Mouse (Mus musculus) gastrocnemius, postnatal 4 days (tissue): ENCODE measurements around the gene Herc6. TPM values are rescaled to one million over a fixed set of nuclear protein-coding genes. Genes with fewer than 3 reads are reported as not detected.

Experiments used
- DNase-seq, 2 experiments: peaks; one replicate each; pipeline ENCODE4 v3.0.0; 2021 to 2022; ENCODE audit warnings: low spot score in 2 of 2, mixed read lengths in 2 of 2
- total RNA-seq, 2 experiments: library from RNA; stranded (reverse); gene quantifications; 2 replicates each; pipeline ENCODE4 v1.2.3; 2021

Gene Herc6
- total RNA-seq, 2 experiments from 2014 or later: 1.6 to 3.6 TPM

DNA sequence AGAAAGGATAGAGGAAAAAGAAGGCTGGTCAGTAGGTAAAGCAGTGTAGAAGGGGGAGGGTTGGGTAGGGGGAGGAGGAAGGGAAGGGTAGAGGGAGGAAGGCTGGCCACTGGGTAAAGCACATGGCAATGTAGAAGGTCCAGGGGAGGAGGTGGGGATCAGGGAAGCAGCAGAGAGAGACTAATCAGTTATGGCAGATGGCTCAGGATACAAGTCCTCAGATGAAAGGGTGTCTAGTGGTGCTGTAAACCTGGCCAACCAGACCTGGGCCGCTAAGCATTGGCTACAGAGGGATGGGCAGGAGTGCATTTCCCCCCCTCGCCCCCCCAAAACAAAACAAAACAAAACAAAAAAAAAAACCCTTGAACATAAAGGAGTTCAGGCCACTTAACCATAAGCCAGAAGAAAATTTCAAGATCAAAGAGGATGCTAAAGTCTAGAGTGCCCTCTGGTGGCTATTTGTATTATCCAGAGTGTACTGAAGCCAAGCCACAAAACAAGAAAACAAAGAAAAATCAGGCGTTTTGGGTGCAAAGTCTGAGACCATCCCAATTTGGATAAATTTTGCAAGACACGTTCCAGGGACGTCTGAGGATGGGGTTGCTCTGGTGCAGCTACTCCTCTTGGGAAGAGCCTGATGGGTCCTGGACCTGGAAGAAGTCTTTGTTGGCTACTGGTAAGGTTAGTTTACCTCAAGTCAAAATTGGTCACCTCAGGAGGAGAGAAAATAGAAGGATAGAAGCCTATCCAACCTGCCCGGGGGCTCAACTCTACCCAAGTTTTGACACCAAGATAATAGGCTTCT lies 10.4 kb upstream of the Herc6 start:
- peak in 1 of 2 experiments; percentile 24 for DNase-seq

DNA sequence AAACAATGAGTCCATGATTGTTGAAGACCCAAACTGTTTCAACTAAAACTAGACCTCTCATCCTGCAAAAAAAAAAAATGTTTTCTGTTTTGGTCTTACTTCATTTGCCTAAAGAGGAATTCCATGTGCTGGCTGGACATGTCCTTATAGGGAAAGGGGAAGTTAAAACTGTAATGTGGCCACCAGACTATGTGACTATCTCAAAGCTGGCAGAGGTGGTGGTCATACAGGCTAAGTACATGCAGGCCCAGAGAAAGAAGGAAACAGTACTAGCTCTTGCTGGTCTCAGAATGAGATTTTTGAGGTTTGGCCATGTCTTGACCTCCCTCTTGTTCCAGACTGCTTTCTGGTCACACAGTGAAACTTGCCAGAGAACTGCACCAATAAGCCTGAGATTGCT lies 9.2 kb upstream of the Herc6 start:
- no peak for DNase-seq

DNA sequence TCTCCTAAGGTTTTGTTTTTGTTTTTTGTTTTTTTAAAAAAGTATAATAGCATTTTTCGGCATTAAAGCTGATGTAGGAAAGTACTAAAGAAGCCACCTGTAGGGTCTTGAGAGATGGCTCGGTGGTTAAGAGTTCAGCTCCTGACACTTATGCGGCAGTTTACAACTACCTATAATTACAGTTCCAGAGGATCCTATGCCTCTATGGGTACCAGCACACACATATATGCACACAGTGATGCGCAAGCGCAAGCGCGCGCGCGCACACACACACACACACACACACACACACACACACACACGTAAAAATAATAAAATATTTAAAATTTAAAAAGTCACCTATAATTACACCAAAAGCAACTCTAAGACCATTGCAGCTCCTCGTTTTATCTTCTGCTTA lies 795 bp downstream of the Herc6 start:
- DNase-seq: no peak

DNA sequence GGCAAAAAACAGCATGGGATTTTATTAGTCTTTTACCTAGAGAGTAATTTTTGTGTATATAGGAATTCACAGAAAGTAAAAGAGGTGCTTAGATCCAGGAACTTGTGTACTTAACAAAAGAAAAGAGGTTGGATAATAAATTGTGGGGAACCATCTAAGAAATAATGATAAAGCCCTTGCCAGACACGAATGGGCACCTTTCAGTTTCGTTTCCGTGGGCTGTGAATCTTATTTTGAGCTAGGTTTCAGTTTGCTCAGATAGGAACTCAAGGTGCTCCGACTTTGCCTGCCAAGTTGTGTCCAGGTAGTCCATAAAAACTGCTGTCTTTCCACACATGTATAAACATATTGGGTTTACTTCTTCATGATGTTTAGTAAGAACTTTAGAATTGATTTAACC lies 1.6 kb downstream of the Herc6 start:
- no peak for DNase-seq

DNA sequence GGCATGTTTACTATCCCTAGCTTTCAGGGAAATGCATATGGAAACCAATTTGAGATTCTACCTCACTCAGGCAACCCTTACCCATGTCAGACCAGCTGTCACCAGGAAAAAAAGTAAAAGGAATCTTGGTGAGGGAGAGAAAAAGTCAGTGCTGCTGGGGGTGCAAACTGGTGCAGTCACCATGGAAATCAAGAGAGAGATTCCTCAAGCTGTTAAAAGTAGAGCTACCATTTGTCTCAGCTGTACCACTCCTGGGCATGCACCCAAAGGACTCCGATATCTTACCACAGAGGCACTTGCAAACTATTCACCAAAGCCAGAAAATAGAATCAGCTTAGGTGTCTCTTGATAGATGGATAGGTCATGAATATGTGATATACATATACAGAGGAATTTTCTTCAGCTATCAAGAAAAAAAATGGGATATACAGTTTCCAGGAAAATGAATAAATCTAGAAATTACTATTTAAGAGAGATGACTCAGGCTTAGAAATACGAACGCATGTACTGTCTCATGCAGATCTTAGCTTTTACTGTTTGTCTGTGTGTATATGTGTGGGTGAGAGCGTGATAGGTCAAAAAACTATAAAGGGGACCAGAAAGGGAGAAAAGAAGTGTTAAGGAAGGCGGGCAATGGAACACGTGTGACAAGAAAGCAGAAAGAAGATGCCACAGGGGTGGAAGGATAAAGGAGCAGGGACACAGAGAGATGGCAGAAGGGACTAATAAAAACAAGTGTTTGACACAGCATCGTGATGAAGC lies 24.9 kb downstream of the Herc6 start:
- no peak for DNase-seq

DNA sequence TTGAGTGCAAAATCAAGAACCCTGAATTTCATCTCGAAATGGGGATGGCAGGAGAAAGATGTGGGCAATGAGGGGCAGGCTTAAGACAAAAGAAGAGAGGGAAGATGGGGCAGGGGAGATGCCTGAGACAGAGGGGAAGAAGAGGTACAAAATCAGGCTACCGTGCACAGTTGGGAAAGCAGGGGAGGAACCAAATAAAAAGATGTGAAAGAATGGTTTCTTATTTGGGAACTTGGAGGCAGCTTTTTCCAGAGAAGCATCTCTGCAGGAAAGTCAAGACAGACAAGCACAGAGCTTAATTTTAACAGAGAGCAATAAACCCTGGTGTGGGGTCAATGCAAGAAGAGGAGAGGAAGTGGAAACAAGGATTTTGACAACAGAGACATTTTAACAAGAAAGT lies 27.2 kb downstream of the Herc6 start:
- DNase-seq: no peak

DNA sequence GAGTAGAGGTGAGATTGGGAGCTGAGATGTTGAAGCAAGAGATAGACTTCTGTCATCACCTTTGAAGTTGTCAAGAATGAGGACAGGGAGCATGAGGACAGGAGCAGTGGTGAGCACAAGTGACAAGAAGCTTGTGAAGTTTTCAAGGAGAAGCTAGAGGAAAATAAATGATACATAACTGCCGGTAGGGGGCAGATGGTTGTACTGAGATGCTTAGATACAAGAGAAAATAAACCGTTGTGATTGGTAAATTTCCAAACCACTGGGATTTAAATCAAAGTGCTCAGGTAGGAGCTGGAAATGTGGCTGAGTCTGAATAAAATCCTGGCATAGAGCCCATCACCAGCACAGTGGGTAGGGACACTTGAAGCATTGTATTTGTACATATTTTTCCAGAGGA lies 28.8 kb downstream of the Herc6 start:
- no peak for DNase-seq

DNA sequence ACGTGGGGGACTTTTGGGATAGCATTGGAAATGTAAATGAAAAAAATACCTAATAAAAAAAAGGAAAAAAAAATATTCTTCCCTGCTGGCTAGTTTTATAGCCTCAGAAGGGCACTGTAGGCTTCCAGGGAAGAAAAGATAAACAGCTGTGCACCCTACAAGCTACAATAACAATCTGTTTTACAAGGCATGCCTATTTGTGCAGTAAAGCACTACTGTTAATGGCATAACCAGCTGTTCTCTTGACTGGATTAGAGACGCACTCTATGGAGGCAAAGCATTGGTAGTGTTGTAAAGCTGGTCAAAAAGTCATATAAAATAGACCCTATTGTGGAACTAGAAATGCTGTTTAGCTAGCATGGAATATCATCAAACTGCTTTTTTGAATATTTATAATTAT lies 35.0 kb downstream of the Herc6 start:
- DNase-seq: no peak

DNA sequence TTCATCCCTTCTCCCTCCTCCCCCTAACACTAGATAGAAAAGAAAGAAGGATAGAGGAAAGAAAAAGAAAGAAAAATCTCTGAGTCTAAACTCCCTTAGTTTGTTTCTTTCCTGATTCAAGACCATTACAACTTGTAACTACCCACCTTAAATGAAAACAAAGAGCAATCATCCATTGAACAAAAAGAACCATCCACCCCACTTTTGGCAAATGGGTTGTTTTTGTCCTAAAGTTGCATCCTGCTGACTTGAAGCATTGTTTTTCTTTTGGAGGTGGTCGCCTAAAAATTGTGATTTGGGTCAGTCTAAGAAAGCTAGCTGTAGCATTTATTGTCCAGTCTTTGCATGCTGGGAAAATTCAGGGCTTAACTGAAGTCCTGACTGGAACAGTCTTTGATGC lies 58.7 kb downstream of the Herc6 start:
- no peak for DNase-seq

DNA sequence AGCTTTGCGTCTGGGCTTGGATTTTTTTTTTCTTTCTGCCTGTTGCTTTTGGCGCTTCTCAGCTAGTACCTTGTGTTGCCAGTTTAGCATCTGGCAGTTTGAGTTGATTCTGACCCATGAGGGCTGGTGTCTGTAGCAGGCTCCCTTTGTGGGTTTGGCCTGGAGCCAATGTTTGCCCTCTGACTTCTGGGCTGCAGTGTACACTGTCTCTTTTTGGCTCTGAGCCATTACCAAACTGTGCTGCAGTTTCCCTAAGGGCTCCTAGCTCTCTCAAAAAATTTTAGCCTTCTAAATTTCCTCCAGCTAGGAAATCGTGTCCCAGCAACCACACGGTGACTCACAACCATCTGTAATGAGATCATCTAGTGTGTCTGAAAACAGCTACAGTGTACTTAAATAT lies 61.0 kb downstream of the Herc6 start:
- DNase-seq: peak in 1 of 2 experiments; percentile 37

DNA sequence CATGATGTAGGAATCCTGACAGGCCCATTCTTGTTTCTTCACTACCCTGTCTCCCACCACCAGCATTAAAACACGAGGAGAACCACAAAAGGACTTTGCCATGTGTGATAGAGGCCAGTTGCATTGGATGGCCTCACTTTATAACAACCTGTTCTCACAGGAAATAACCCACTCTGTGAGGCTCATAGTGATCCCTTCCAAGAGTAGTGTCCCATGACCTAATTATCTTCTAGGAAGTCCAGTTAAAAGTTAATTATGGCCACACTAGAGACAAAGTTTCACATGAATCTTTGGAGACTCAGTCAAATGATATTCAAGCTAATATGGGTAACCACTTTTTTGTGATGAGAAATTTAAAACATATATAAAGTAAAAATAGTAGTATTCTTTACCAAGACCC lies 66.5 kb downstream of the Herc6 start:
- no peak for DNase-seq

DNA sequence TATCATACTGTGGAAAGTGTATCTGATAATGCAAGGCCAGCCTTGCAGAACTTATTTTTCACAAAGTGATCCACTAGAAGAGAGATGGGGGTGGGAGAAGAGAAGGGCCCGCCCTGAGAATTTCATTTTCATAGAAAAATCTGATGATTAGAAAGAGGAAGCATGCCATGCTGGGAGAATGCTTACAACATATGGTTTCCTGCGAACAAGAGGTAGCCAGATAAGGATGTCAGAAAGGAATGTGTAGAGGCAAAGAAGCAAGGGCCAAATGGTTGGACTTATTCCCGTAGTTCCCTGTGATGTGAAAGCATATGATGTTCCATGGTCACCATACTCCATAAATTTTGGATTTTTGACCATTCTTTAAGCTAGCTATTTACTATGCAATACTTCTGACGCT lies 80.5 kb downstream of the Herc6 start:
- DNase-seq: no peak

DNA sequence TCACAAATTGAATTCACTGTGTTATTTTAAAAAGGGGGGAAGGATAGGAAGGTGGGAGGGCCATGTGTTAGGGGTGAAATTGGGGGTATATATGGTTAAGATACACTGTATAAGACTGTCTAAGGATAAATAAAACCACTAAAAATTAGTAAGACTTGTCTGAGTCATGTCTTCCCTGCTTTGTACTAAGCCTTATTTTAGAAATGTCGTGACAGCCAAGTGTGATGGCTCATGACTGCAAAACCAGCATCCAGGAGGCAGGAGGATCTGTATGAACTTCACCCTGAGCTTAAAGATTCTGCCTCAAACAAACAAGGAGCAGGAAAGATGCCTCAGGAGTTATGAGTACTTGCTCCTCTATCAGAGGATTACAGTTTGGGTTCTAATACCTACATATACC lies 103.4 kb downstream of the Herc6 start:
- no peak for DNase-seq

DNA sequence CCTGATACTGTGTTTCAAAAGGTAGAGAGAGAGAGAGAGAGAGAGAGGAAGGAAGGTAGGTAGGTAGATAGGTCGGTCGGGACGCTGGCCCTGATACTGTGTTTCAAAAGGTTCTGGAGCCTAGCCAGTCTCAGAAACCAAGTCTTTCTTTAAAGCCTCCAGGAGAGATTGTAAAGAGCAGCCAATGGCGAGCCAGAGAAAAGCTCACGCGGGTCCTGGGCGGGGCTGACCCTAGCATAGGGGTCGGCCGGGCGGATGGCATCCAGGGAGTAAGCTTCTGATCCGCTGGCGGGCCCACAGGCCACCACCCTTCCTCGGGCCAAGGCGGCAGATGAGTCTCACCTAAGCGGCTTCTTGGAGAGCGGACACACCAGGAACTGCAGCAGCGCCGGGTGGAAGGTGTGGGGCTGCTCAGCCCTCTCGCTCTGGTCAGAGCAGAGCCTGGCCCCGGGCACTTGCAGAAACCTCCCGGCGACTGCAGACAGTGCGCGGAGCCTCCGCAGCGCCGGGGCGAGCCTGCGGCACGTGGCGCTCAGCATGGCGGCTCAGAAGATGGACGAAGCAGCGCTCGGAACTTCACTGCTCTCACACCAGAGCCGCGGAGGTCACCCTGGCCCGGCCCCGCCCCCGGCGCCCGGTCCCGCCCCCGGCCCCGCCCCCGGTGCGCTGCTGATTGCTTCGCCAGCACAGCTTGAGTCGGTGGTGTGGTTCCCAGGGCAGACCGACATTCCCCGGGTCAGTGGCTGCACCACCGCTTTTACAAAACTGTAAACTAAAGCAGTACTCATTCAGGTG lies 110.9 kb downstream of the Herc6 start, which contains the start of gene Pyurf:
Gene Pyurf (minus strand): TSS at position 612 of the 795 bp plus-strand sequence.
- DNase-seq: peak; percentile 69 to 87

DNA sequence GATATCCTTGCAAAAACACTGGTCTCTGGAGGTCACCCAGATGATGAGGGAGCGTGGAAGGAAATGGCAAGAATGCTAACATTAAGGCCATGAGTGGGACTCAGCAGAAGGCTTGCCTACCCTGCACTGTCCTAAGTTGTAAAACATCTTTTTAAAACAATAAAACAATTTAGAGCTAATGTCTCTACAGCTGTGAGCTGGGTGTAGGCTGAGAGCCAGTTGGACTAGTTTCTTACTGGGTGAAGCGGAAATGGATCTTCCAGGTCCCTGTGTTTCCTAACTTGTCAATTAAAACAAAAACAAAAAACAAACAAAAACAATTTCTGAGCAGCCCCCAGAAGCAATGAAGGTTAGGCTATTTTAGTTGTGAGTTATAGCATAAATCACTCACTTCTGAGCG lies 112.3 kb downstream of the Herc6 start:
- no peak for DNase-seq

DNA sequence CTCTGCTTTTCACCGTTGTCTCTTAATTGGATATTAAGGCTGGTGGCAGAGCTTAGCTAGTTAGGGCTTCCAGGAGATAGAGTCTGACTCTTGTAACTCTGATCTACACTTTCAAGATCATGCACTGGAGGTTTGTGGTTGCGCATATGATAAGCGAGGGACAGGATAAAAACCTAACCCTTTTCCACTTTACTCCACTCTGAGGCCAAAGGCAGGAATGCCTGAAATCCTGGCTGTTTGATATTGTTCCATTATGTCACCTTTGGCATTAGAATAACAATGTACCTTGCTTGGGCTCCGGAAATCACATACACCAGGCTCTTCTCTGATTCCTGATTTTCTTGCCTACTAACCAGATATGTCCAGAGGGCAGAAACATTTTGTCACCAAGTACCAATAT lies 120.9 kb downstream of the Herc6 start:
- no peak for DNase-seq

DNA sequence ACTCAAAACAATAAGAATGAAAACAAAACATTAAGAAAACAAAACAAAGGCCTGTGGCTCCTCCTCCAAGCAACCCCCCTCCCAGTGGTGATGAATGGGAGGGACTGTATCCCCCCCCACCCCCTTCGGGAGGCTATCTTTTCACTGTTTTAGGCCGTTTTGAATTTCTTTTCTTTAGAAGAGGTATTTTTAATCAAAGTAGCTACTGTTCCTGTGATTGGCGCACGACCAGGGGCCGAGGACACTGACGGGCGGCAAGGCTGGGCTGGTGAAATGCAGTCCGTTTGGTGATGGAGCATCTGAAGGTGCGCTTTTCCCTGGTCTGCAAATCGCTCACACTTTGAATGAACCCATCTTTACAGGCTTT lies 121.6 kb downstream of the Herc6 start, which contains the start of gene Lancl2:
Gene Lancl2 (plus strand): TSS at position 165 of the 367 bp plus-strand sequence.
- peak in 1 of 2 experiments; percentile 34 for DNase-seq

DNA sequence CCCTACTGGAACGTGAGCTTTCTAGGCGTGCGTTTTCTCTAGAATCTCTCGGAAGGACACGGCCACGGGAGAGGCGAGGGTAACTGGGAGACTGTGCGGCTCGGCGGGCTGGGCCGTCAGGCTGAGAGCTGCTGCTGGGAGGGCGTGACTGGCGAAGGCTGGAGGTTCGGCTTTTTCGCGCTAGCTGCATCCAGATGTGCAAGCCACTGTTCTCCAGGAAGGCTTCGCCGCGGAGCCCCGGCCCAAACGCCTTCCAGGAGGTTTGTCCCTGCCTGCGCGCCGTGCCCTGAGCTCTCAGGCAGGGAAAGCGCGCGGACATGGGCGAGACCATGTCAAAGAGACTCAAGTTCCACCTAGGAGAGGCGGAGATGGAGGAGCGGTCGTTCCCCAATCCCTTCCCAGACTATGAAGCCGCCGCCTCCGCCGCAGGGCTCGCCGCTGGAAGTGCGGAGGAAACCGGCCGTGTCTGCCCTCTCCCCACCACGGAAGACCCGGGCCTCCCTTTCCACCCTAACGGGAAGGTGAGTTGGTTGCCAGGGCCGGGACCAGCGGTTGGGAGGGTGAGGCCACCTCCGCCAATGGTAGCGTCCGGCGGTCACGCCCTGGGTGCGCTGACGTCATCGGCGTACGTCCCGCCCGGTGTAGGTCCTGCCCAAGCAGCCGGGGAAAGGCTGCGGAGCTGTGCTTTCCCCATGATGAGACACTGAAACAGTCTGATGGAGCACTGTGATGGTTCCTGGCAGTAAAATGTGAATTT lies 122.1 kb downstream of the Herc6 start:
- peak; percentile 87 to 94 for DNase-seq

DNA sequence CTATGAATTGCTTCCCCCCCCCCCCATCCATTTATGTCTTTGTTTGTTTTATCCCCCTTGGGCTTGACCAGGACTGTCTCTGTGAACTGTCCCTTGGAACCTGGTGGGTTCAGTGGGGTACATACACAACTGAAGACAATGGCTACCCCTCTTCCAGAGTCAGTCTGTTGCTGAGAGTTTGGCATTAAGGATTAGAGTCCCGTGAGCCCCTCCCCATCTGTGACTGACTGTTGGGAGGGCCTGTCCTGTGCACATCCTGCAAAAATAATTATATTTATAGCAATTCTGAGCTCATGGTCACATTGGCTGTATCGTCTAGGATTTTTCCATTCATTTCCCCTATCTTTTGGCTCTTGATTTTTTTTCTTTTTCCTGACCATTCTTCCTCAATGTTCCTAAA lies 122.9 kb downstream of the Herc6 start:
- DNase-seq: no peak

DNA sequence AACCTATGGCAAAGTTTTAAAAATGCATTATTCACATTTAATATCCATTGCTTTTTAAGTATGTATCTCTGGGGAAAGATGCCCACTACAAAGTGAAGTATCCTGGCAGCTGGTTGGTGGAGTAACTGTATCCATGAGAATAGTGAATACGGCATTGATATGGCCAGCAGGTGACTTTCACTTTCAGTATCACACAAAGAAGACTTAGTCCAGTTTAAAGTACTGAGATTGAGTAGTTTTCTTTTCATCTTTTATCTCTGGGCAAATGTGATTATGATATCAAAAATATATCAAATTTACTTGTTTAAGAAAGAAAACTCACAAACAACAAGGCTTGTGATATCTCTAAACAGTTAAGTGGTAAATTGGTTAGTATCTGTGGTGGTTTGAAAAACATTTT lies 125.9 kb downstream of the Herc6 start:
- no peak for DNase-seq

DNA sequence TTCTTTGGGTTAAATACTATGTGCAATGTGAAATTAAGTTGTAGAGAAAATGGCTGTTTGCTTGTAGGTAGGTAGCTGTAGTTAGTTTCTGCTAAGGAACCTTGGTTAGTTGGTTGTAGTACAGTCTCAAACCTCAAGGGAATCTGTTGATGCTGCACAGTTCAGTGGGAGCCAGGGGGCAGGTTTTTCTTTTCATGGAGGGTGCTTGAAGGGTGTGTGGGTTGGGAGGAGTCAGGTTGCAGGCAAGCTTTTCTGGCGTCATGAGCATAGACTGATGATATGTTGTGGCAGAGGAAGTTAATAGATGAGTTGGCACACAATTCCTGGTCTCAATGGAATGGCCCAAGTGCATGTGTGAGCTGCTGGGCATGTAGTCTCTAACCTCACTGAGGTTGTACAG lies 130.9 kb downstream of the Herc6 start:
- DNase-seq: no peak
